Mouse (Mus musculus) ES-E14 (cell line): ENCODE results near the gene Arhgef19. TPM values are rescaled to one million over a fixed set of nuclear protein-coding genes. Genes with fewer than 3 reads are reported as not detected.

Experiments used
- DNase-seq: peaks from one replicate; pipeline ENCODE4 v3.0.0-alpha.2; 2013; ENCODE audit warnings: low read depth, low spot score
- H3K27ac ChIP-seq: 2 replicates; pipeline ENCODE4 v1.5.1; 2012; ENCODE audit warnings: low read depth, mild to moderate bottlenecking, low read length, moderate library complexity, mixed read lengths; ENCODE audit not compliant: poor library complexity, insufficient read depth, severe bottlenecking
- H3K36me3 ChIP-seq: 2 replicates; pipeline ENCODE4 v1.6.1; 2012; ENCODE audit warnings: mild to moderate bottlenecking, low read length, moderate library complexity, mixed read lengths; ENCODE audit not compliant: control insufficient read depth, poor library complexity, insufficient read depth, severe bottlenecking
- H3K4me1 ChIP-seq, 2 experiments: fragments of 150-350 bp in 1 of 2; sonication (generic) in 1 of 2; 2 replicates each; pipeline ENCODE4 v1.6.1; 2012; ENCODE audit warnings: low read length in 2 of 2, mild to moderate bottlenecking in 1 of 2, mixed read lengths in 1 of 2; ENCODE audit not compliant: control insufficient read depth in 2 of 2, insufficient read depth in 2 of 2, poor library complexity in 1 of 2
- H3K4me3 ChIP-seq, 2 experiments: fragments of 150-350 bp in 1 of 2; sonication (generic) in 1 of 2; 2 replicates each; pipeline ENCODE4 v1.5.1; 2012; ENCODE audit warnings: low read length in 2 of 2, low read depth in 1 of 2, mild to moderate bottlenecking in 1 of 2, mixed read lengths in 1 of 2; ENCODE audit not compliant: insufficient read depth in 1 of 2, poor library complexity in 1 of 2, severe bottlenecking in 1 of 2
- H3K9ac ChIP-seq: 2 replicates; pipeline ENCODE4 v1.6.1; 2012; ENCODE audit warnings: low read depth, mild to moderate bottlenecking, low read length, mixed read lengths; ENCODE audit not compliant: poor library complexity, insufficient read depth, severe bottlenecking
- H3K9me3 ChIP-seq: fragments of 150-350 bp; sonication (generic); 2 replicates; pipeline ENCODE4 v1.6.1; 2012; ENCODE audit warnings: low read depth, mild to moderate bottlenecking, low read length; ENCODE audit not compliant: control insufficient read depth, insufficient read depth
- CHD2 ChIP-seq: IDR thresholded peaks from 2 replicates; pipeline ENCODE4 v1.6.1; 2014; ENCODE audit warnings: mild to moderate bottlenecking, low read depth, low read length, inconsistent platforms
- HCFC1 ChIP-seq: IDR thresholded peaks from 2 replicates; pipeline ENCODE4 v1.6.1; 2012; ENCODE audit warnings: low read length, inconsistent platforms, borderline replicate concordance; ENCODE audit not compliant: insufficient read depth
- MAFK ChIP-seq: IDR thresholded peaks from 2 replicates; pipeline ENCODE4 v1.6.1; 2014; ENCODE audit warnings: mild to moderate bottlenecking, low read depth, low read length, inconsistent platforms; ENCODE audit not compliant: insufficient read depth
- ZC3H11A ChIP-seq: IDR thresholded peaks from 2 replicates; pipeline ENCODE4 v1.6.1; 2012; ENCODE audit warnings: low read depth, mild to moderate bottlenecking, inconsistent platforms, low read length, borderline replicate concordance
- ZNF384 ChIP-seq: IDR thresholded peaks from 2 replicates; pipeline ENCODE4 v1.6.1; 2012; ENCODE audit warnings: low read depth, low read length, inconsistent platforms
- in situ Hi-C, 2 experiments: fragments of 600-800 bp; cut with MboI; formaldehyde crosslinking; loops; one replicate each; pipeline ENCODE4 v1.15.1; 2025; ENCODE audit warnings: low sequenced_read_pairs in 2 of 2, inconsistent platforms in 1 of 2; ENCODE audit not compliant: unreplicated experiment in 2 of 2
- total RNA-seq: library from RNA; depleted of rRNA; stranded (reverse); fragments of 300-350 nt; gene quantifications from 2 replicates; pipeline ENCODE4 v1.2.3, GENCODE M21; 2012; rRNA removed

The Arhgef19 gene
- total RNA-seq, 1 experiment: 1.7 TPM

GRCm38 (mm10) chr4:141302428-141303401 is 63.4 kb downstream of the Arhgef19 start:
- Histone ChIP-seq H3K9me3 (no peaks in the 10 kb centered on the region; the same call in 1 of the 2 replicates), H3K4me1 (peaks cover 6 to 28% of the 10 kb centered on the region in 2 experiments; a peak in 3 of 4 replicates), H3K36me3 (peaks cover 17% of the 10 kb centered on the region), H3K27ac (peak overlapping the region; percentile 11; the same call in 1 of the 2 replicates), H3K9ac (peak overlapping the region; percentile 84), H3K4me3 (peak overlapping the region; percentile 78 to 90)
- no peak for TF ChIP-seq ZC3H11A
- no peak for TF ChIP-seq MAFK
- TF ChIP-seq CHD2: no peak
- no peak for TF ChIP-seq ZNF384
- DNase-seq: no peak
- in situ Hi-C loops: no loop called here

GRCm38 (mm10) chr4:141303402-141304222 is 64.3 kb downstream of the Arhgef19 start:
- no peak overlapping the region for H3K27ac ChIP-seq
- peak overlapping the region; percentile 78 to 90 for H3K4me3 ChIP-seq
- no peak for DNase-seq
- no peaks in the 10 kb centered on the region; the same call in 1 of the 2 replicates for H3K9me3 ChIP-seq
- H3K36me3 ChIP-seq: peaks cover 26% of the 10 kb centered on the region
- H3K4me1 ChIP-seq: peaks cover 6 to 32% of the 10 kb centered on the region in 2 experiments; a peak in 3 of 4 replicates
- H3K9ac ChIP-seq: peak overlapping the region; percentile 84
- TF ChIP-seq MAFK: no peak
- TF ChIP-seq CHD2: no peak
- no peak for TF ChIP-seq ZC3H11A
- no peak for TF ChIP-seq ZNF384
- TF ChIP-seq HCFC1: no peak
- in situ Hi-C loops: no loop called here

GRCm38 (mm10) chr4:141304223-141304611 is 64.9 kb downstream of the Arhgef19 start:
- no peaks in the 10 kb centered on the region; the same call in 1 of the 2 replicates for H3K9me3 ChIP-seq
- H3K27ac ChIP-seq: 0 out of 2 replicates have a peak overlapping the region, but pooled peaks have one; percentile 3
- peak overlapping the region; percentile 78 to 90 for H3K4me3 ChIP-seq
- no peak for DNase-seq
- peaks cover 6 to 36% of the 10 kb centered on the region in 2 experiments; a peak in 3 of 4 replicates for H3K4me1 ChIP-seq
- in situ Hi-C loops: no loop called here
- peaks cover 32% of the 10 kb centered on the region for H3K36me3 ChIP-seq
- peak overlapping the region; percentile 30 for H3K9ac ChIP-seq
- TF ChIP-seq CHD2 (no peak), MAFK (no peak), ZNF384 (no peak), ZC3H11A (no peak), HCFC1 (no peak)

- Histone ChIP-seq H3K27ac (no peak overlapping the region), H3K4me3 (peak overlapping the region; percentile 1 to 9; a peak in 2 of 4 replicates), H3K9ac (peak overlapping the region; percentile 26), H3K9me3 (no peaks in the 10 kb centered on the region; the same call in 1 of the 2 replicates), H3K4me1 (peaks cover 0 to 39% of the 10 kb centered on the region in 2 experiments; a peak in 2 of 4 replicates), H3K36me3 (peaks cover 48% of the 10 kb centered on the region)
- in situ Hi-C loops: no loop called here
- TF ChIP-seq ZNF384 (no peak), HCFC1 (no peak), CHD2 (no peak), ZC3H11A (no peak), MAFK (no peak)
- DNase-seq: no peak
Observed at GRCm38 (mm10) chr4:141306057-141306456, 66.8 kb downstream of the Arhgef19 start.

Other genes with a start within 250 kb of the Arhgef19 start
- 1.4 and 1.5 TPM in 2 replicates for gene Mfap2, start 229.1 kb upstream of the Arhgef19 start, total RNA-seq
- gene Crocc, start 178.9 kb upstream of the Arhgef19 start, total RNA-seq: 15.2 and 33.2 TPM in 2 replicates
- gene Necap2, start 161.1 kb upstream of the Arhgef19 start, total RNA-seq: 28.3 and 36.3 TPM in 2 replicates
- gene Spata21, start 151.2 kb upstream of the Arhgef19 start, total RNA-seq: 0.21 and 0.27 TPM in 2 replicates
- gene Szrd1, start 99.7 kb upstream of the Arhgef19 start, total RNA-seq: 46.2 and 64.6 TPM in 2 replicates
- gene Fbxo42, start 91.6 kb upstream of the Arhgef19 start, total RNA-seq: 14.0 and 14.5 TPM in 2 replicates
- gene Rsg1, start 25.5 kb upstream of the Arhgef19 start, total RNA-seq: 2.9 and 4.7 TPM in 2 replicates
- gene Epha2, start 61.7 kb downstream of the Arhgef19 start, total RNA-seq: 256 and 507 TPM in 2 replicates
- 2.3 and 2.5 TPM in 2 replicates for gene Fam131c, start 128.7 kb downstream of the Arhgef19 start, total RNA-seq
- 0.62 and 0.79 TPM in 2 replicates for gene Clcnka, start 159.2 kb downstream of the Arhgef19 start, total RNA-seq
- gene Clcnkb, start 176.5 kb downstream of the Arhgef19 start, total RNA-seq: 1.6 and 4.5 TPM in 2 replicates
- gene Hspb7, start 181.3 kb downstream of the Arhgef19 start, total RNA-seq: not detected in 2 replicates
- gene Srarp, start 196.6 kb downstream of the Arhgef19 start, total RNA-seq: not detected in 2 replicates
- gene Zbtb17, start 205.2 kb downstream of the Arhgef19 start, total RNA-seq: 30.1 and 37.3 TPM in 2 replicates